ENCODE assay signal across 22 mouse cellular contexts in the genomic region with DNA sequence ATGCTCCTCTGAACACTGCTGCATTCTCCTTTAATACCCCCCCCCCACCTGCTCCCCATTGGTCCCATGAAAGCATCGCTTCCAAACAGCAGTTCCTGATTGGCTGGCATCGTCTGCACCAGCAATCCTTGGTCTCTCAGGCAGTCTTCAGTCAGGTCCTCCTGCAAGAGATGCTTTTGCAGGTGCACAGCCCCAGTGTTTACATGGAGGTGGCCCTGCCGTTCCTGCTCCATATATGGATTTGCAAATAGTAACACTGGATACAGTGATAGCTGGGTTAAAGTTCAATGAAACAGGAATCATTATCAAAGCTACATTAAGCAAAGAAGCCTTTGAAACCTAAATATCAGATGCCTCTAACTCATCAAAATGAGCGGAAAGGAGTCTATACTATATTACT.
DNase-seq lines count a peak whose midpoint lies in the region; ATAC-seq and TF ChIP-seq lines count a peak whose summit lies in the region.
"Had no signal": no experiment of that assay in that cellular context is flagged by ENCODE, and none has a peak within 500 bp of the region (broad histone marks: within the 10 kb centered on the region; RNA-seq: fewer than 3 reads in every experiment).

No protein-coding gene starts in this region.

- no peak for TF ChIP-seq CTCF in intestine, postnatal 0 days (IDR thresholded peaks at IDR 0.05; ENCODE audit: low read depth)

- no peaks in the 10 kb centered on the region for H3K36me3 ChIP-seq in intestine, embryonic 14.5 days (ENCODE audit: control insufficient read depth, insufficient read depth, low read length)
- H3K36me3 ChIP-seq in intestine, postnatal 0 days (ENCODE audit: control insufficient read depth, insufficient read depth) = no peaks in the 10 kb centered on the region
- H3K36me3 ChIP-seq in megakaryocyte, embryonic 14.5 days (replicated peaks; ENCODE audit: low read length) = no peaks in the 10 kb centered on the region
- no peaks in the 10 kb centered on the region for H3K36me3 ChIP-seq in intestine, embryonic 15.5 days
- no peaks in the 10 kb centered on the region for H3K36me3 ChIP-seq in intestine, embryonic 16.5 days (ENCODE audit: control insufficient read depth, insufficient read depth, low read length)
- H3K36me3 ChIP-seq in heart, embryonic 11.5 days (ENCODE audit: control insufficient read depth, insufficient read depth, low read length) = no peaks in the 10 kb centered on the region
- H3K36me3 ChIP-seq in hindbrain, embryonic 10.5 days = no peaks in the 10 kb centered on the region
- H3K36me3 ChIP-seq: G1E had no signal

- H3K9me3 ChIP-seq in intestine, embryonic 14.5 days (ENCODE audit: control insufficient read depth, low read length) = no peaks in the 10 kb centered on the region
- H3K9me3 ChIP-seq in intestine, postnatal 0 days (ENCODE audit: control insufficient read depth) = no peaks in the 10 kb centered on the region
- H3K9me3 ChIP-seq in megakaryocyte, embryonic 14.5 days = peaks cover 10% of the 10 kb centered on the region
- no peaks in the 10 kb centered on the region for H3K9me3 ChIP-seq in intestine, embryonic 15.5 days
- H3K9me3 ChIP-seq in intestine, embryonic 16.5 days (ENCODE audit: control insufficient read depth, low read length) = no peaks in the 10 kb centered on the region
- no peaks in the 10 kb centered on the region for H3K9me3 ChIP-seq in heart, embryonic 11.5 days (replicated peaks; ENCODE audit: control insufficient read depth, low read length)
- no peaks in the 10 kb centered on the region for H3K9me3 ChIP-seq in hindbrain, embryonic 10.5 days

- H3K4me2 ChIP-seq in intestine, embryonic 14.5 days (ENCODE audit: low read length) = no peak overlapping the region
- H3K4me2 ChIP-seq in intestine, postnatal 0 days (replicated peaks; ENCODE audit: low read depth) = no peak overlapping the region
- no peak overlapping the region for H3K4me2 ChIP-seq in intestine, embryonic 15.5 days (replicated peaks)
- H3K4me2 ChIP-seq in intestine, embryonic 16.5 days (ENCODE audit: low read depth, low read length) = no peak overlapping the region
- H3K4me2 ChIP-seq in heart, embryonic 11.5 days = no peak overlapping the region

- ATAC-seq in intestine, embryonic 14.5 days (replicated peaks; ENCODE audit: low FRiP score, low TSS enrichment, low read depth) = peak; percentile 47; the same call in 1 of the 2 replicates
- ATAC-seq in intestine, postnatal 0 days = no peak
- no peak for ATAC-seq in megakaryocyte, adult 5-6 weeks (ENCODE audit: poor library complexity, severe bottlenecking)
- ATAC-seq in intestine, embryonic 15.5 days = peak; percentile 53
- ATAC-seq in intestine, embryonic 16.5 days = peak; percentile 73
- no peak for ATAC-seq in heart, embryonic 11.5 days (replicated peaks; ENCODE audit: insufficient number of reproducible peaks, low FRiP score, low TSS enrichment)
- ATAC-seq: activated CD4-positive, CD25-positive, alpha-beta regulatory T cell, adult 4 months; CD4-positive, CD25-positive, alpha-beta regulatory T cell, adult 4 months had no signal

- no peak overlapping the region for H3K4me3 ChIP-seq in intestine, embryonic 14.5 days (ENCODE audit: low read depth, low read length)
- no peak overlapping the region for H3K4me3 ChIP-seq in intestine, postnatal 0 days (ENCODE audit: low read depth, low read length)
- peak overlapping the region; percentile 28 for H3K4me3 ChIP-seq in megakaryocyte, embryonic 14.5 days (replicated peaks)
- H3K4me3 ChIP-seq in intestine, embryonic 15.5 days (replicated peaks) = no peak overlapping the region
- H3K4me3 ChIP-seq in intestine, embryonic 16.5 days (ENCODE audit: low read length) = no peak overlapping the region
- no peak overlapping the region for H3K4me3 ChIP-seq in heart, embryonic 11.5 days (ENCODE audit: low read depth, low read length)
- H3K4me3 ChIP-seq in hindbrain, embryonic 10.5 days = no peak overlapping the region

- no peak overlapping the region for H3K9ac ChIP-seq in intestine, embryonic 14.5 days (ENCODE audit: low read length)
- H3K9ac ChIP-seq in intestine, postnatal 0 days (ENCODE audit: low read depth, low read length) = no peak overlapping the region
- H3K9ac ChIP-seq in intestine, embryonic 15.5 days = no peak overlapping the region
- H3K9ac ChIP-seq in intestine, embryonic 16.5 days (ENCODE audit: low read depth, low read length) = no peak overlapping the region
- H3K9ac ChIP-seq in heart, embryonic 11.5 days (ENCODE audit: low read depth, low read length) = no peak overlapping the region

- 0 out of 2 replicates have a peak, but pooled peaks cover 3% of the 10 kb centered on the region for H3K4me1 ChIP-seq in intestine, embryonic 14.5 days (replicated peaks; ENCODE audit: control insufficient read depth, insufficient read depth, low read length)
- no peaks in the 10 kb centered on the region for H3K4me1 ChIP-seq in intestine, postnatal 0 days (replicated peaks; ENCODE audit: control insufficient read depth, insufficient read depth, low read length)
- H3K4me1 ChIP-seq in megakaryocyte, embryonic 14.5 days = no peaks in the 10 kb centered on the region
- no peaks in the 10 kb centered on the region for H3K4me1 ChIP-seq in intestine, embryonic 15.5 days (replicated peaks)
- peaks cover 3% of the 10 kb centered on the region; the same call in 1 of the 2 replicates for H3K4me1 ChIP-seq in intestine, embryonic 16.5 days (ENCODE audit: control insufficient read depth, insufficient read depth, low read length)
- H3K4me1 ChIP-seq in heart, embryonic 11.5 days (ENCODE audit: control insufficient read depth, insufficient read depth, low read length) = no peaks in the 10 kb centered on the region
- no peaks in the 10 kb centered on the region for H3K4me1 ChIP-seq in hindbrain, embryonic 10.5 days (replicated peaks)

- no peak overlapping the region for H3K27ac ChIP-seq in intestine, embryonic 14.5 days (ENCODE audit: low read depth)
- H3K27ac ChIP-seq in intestine, postnatal 0 days (ENCODE audit: low read depth, low read length) = no peak overlapping the region
- H3K27ac ChIP-seq in intestine, embryonic 15.5 days = no peak overlapping the region
- no peak overlapping the region for H3K27ac ChIP-seq in intestine, embryonic 16.5 days (ENCODE audit: low read length)
- H3K27ac ChIP-seq in heart, embryonic 11.5 days (ENCODE audit: low read depth, low read length) = no peak overlapping the region
- no peak overlapping the region for H3K27ac ChIP-seq in hindbrain, embryonic 10.5 days

- H3K27me3 ChIP-seq in intestine, embryonic 14.5 days (replicated peaks; ENCODE audit: control insufficient read depth, insufficient read depth, low read length) = no peaks in the 10 kb centered on the region
- H3K27me3 ChIP-seq in intestine, postnatal 0 days (replicated peaks; ENCODE audit: control insufficient read depth, insufficient read depth, low read length) = no peaks in the 10 kb centered on the region
- H3K27me3 ChIP-seq in megakaryocyte, embryonic 14.5 days (replicated peaks) = no peaks in the 10 kb centered on the region
- no peaks in the 10 kb centered on the region for H3K27me3 ChIP-seq in intestine, embryonic 15.5 days (replicated peaks)
- no peaks in the 10 kb centered on the region for H3K27me3 ChIP-seq in intestine, embryonic 16.5 days (replicated peaks; ENCODE audit: control insufficient read depth, insufficient read depth, low read length)
- H3K27me3 ChIP-seq in heart, embryonic 11.5 days (ENCODE audit: control insufficient read depth, insufficient read depth, low read length) = no peaks in the 10 kb centered on the region
- H3K27me3 ChIP-seq in hindbrain, embryonic 10.5 days (ENCODE audit: insufficient read depth, poor library complexity, severe bottlenecking) = no peaks in the 10 kb centered on the region
- H3K27me3 ChIP-seq: CH12.LX, Patski had no signal

- 56% methylated on average over 4 of the region's 4 CpGs for whole genome bisulfite sequencing in intestine, embryonic 14.5 days
- 41% methylated on average over 4 of the region's 4 CpGs for WGBS in intestine, postnatal 0 days
- WGBS in intestine, embryonic 15.5 days = 51% methylated on average over 4 of the region's 4 CpGs
- 52% methylated on average over 4 of the region's 4 CpGs for WGBS in intestine, embryonic 16.5 days
- WGBS in heart, embryonic 11.5 days (ENCODE audit: insufficient replicate concordance) = 65% methylated on average over 4 of the region's 4 CpGs
- WGBS in hindbrain, embryonic 10.5 days = 87% methylated on average over 4 of the region's 4 CpGs

- DNase-seq in intestine, embryonic 14.5 days (ENCODE audit: low spot score) = no peak
- DNase-seq in hindbrain, embryonic 10.5 days (ENCODE audit: low spot score) = no peak
- DNase-seq: adrenal gland, adult 2 months; adrenal gland, adult 8-10 months; adrenal gland, postnatal 10 days; adrenal gland, postnatal 14 days; adrenal gland, postnatal 25 days; adrenal gland, postnatal 36 days; B cell, adult 2 months; cerebellum, adult 11 months; cerebellum, adult 11-12 months had no signal

Comparison
In these comparisons a context has a peak if more than half of its experiments do, and no peak if none do; other contexts are left out.
1. ATAC-seq: peak in intestine, embryonic 14.5 days (single experiment), intestine, embryonic 15.5 days (single experiment) and intestine, embryonic 16.5 days (single experiment); none in intestine, postnatal 0 days (single experiment), megakaryocyte, adult 5-6 weeks (single experiment) and heart, embryonic 11.5 days (single experiment).